Mouse (Mus musculus) heart, embryonic 15.5 days (tissue): ENCODE data around the gene Fscn3. TPM values are rescaled to one million over a fixed set of nuclear protein-coding genes. Genes with fewer than 3 reads are reported as not detected.

Experiments
- ATAC-seq: fragments of 200-750 bp; cut with Nextera tagmentation; replicated peaks from 2 replicates; pipeline ENCODE4 v1.8.0; 2017; ENCODE audit warnings: low read depth, moderate TSS enrichment; ENCODE audit not compliant: insufficient number of reproducible peaks, insufficient read depth, low FRiP score
- H3K27ac ChIP-seq: fragments of 300-500 bp; sonication (generic); 2 replicates; pipeline ENCODE4 v1.5.1; 2015; ENCODE audit warnings: mild to moderate bottlenecking, inconsistent platforms
- H3K27me3 ChIP-seq: fragments of 300-500 bp; sonication (generic); 2 replicates; pipeline ENCODE4 v1.6.1; 2015; ENCODE audit warnings: inconsistent platforms
- H3K36me3 ChIP-seq: fragments of 300-500 bp; sonication (generic); 2 replicates; pipeline ENCODE4 v1.6.1; 2015; ENCODE audit warnings: mild to moderate bottlenecking, inconsistent platforms
- H3K4me1 ChIP-seq: fragments of 300-500 bp; sonication (generic); replicated peaks from 2 replicates; pipeline ENCODE4 v1.6.1; 2015; ENCODE audit warnings: inconsistent platforms
- H3K4me2 ChIP-seq: fragments of 300-500 bp; sonication (generic); 2 replicates; pipeline ENCODE4 v1.6.1; 2015; ENCODE audit warnings: inconsistent platforms, mild to moderate bottlenecking, moderate library complexity
- H3K4me3 ChIP-seq: fragments of 300-500 bp; sonication (generic); 2 replicates; pipeline ENCODE4 v1.5.1; 2015; ENCODE audit warnings: mild to moderate bottlenecking, inconsistent platforms
- H3K9ac ChIP-seq: fragments of 300-500 bp; sonication (generic); 2 replicates; pipeline ENCODE4 v1.6.1; 2015; ENCODE audit warnings: mild to moderate bottlenecking, inconsistent platforms
- H3K9me3 ChIP-seq: fragments of 300-500 bp; sonication (generic); replicated peaks from 2 replicates; pipeline ENCODE4 v1.6.1; 2016; ENCODE audit warnings: inconsistent platforms
- WGBS: fragments of 180-500 bp; shearing (Covaris S2); methylation state at CpG from one replicate; pipeline ENCODE4 v1.1.7; 2015; ENCODE audit warnings: mixed read lengths; 5-methylcytosine and 5-hydroxymethylcytosine counted together
- polyA plus RNA-seq: library from polyadenylated mRNA; unstranded; fragments of >200 nt; fragmentation: Nextera tagmentation; extraction: Ambion mirVana; gene quantifications from 2 replicates; pipeline ENCODE4 v1.2.1, GENCODE M21; 2015

The Fscn3 gene
- polyA plus RNA-seq, 1 experiment from 2014 or later = not detected

DNA sequence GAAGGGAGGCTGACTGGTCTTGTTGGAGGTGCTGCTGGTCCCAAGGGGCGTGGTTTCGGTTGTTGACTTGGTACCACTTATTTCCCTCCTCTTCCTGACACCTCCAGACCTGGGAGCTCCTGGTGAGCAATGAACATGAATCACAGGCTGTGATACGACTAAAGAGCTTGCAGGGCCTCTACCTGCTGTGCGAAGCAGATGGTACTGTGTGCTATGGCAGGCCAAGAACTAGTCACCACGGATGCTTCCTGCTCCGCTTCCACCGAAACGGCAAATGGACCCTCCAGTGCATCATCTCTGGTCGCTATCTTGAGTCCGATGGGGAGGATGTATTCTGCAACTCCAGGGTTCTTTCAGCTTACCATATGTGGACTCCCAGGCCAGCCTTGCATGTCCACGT is 2.3 kb downstream of the Fscn3 start:
- Histone ChIP-seq H3K4me3 (no peak overlapping the region), H3K27ac (no peak overlapping the region), H3K36me3 (peaks cover 14% of the 10 kb centered on the region), H3K27me3 (no peaks in the 10 kb centered on the region), H3K4me1 (peaks cover 6% of the 10 kb centered on the region), H3K4me2 (no peak overlapping the region), H3K9me3 (no peaks in the 10 kb centered on the region), H3K9ac (no peak overlapping the region)
- 81% methylated on average over 11 of the region's 11 CpGs for WGBS
- no peak for ATAC-seq

DNA sequence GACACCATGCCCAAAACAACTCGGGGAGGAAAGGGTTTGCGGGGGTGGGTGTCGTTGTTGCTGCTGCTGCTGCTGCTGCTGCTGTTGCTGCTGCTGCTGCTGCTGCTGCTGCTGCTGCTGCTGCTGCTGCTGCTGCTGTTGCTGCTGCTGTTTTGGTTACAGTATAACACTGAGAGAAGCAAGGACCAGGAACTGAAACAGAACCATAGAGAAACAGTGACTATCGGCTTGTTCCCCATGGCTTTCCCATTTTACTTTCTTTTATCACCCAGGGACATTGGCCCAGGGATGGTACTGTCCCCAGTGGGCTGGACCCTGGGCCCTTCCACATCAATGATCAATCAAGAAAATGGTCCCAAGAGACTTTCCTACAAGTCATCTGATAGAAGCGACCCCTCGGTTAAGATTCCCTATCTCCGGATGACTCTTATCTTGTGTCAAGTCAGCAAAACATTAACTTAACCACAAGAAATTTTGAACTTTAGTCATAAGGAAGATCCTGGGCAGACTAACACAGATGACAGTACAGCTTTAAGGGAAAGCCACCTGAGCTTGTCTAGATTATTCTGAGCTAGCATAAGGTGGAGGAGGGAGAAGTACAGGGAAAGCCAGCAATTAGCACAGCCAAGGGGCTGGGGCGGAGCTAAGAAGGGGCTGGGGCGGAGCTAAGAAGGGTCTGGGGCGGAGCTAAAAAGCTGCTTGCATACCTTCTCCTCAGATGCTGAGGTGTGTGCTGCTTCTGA is 3.4 kb downstream of the Fscn3 start:
- no peaks in the 10 kb centered on the region for H3K9me3 ChIP-seq
- WGBS = 74% methylated on average over 10 of the region's 10 CpGs
- H3K36me3 ChIP-seq = peaks cover 8% of the 10 kb centered on the region
- no peaks in the 10 kb centered on the region; the same call in 1 of the 2 replicates for H3K4me1 ChIP-seq
- H3K4me2 ChIP-seq = no peak overlapping the region
- no peak overlapping the region for H3K27ac ChIP-seq
- H3K9ac ChIP-seq = no peak overlapping the region
- ATAC-seq = no peak
- no peak overlapping the region for H3K4me3 ChIP-seq
- H3K27me3 ChIP-seq = no peaks in the 10 kb centered on the region

DNA sequence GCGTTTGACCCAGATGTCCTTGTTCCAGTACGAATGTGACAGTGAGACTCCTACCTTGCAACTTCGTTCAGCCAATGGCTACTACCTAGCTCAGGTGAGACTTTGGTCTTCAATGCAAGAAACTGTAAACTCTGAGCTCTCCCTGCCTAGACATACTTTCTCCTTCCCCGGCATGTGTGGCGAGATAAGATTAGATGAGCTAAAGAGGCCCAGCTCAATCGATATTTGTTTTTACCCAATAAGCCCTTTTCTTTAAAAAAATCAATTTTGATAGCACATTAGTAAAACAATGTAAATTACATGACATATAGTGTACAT is 3.9 kb downstream of the Fscn3 start:
- no peak overlapping the region for H3K4me2 ChIP-seq
- no peak for ATAC-seq
- H3K4me1 ChIP-seq = no peaks in the 10 kb centered on the region; the same call in 1 of the 2 replicates
- no peaks in the 10 kb centered on the region for H3K9me3 ChIP-seq
- H3K9ac ChIP-seq = no peak overlapping the region
- H3K27me3 ChIP-seq = no peaks in the 10 kb centered on the region
- H3K36me3 ChIP-seq = peaks cover 2% of the 10 kb centered on the region; the same call in 1 of the 2 replicates
- 60% methylated on average over 6 of the region's 6 CpGs for WGBS
- H3K4me3 ChIP-seq = no peak overlapping the region
- no peak overlapping the region for H3K27ac ChIP-seq

DNA sequence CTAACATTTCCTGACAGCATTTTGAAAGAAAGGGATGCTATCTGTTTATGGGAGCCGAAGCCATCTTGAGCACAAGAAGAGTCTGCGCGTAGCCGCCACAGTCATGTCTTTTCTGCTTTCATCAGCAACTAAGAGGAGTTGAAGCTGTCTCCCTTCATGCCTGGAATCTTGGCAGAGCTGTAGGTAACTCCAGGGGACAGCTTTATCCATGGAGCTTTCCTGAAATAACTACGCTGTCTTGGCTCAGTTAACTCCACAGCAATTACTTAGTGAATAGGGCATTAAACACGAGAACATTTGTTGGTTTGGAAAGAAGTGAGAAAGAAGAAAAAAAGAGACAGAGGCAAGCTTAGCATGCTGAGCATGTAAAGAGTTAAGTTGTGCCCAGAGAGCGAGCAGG is 20.3 kb downstream of the Fscn3 start:
- no peak overlapping the region for H3K4me3 ChIP-seq
- H3K27me3 ChIP-seq = peaks cover 35% of the 10 kb centered on the region
- H3K27ac ChIP-seq = no peak overlapping the region
- no peak overlapping the region for H3K9ac ChIP-seq
- no peak overlapping the region for H3K4me2 ChIP-seq
- no peaks in the 10 kb centered on the region for H3K9me3 ChIP-seq
- WGBS = 76% methylated on average over 7 of the region's 7 CpGs
- ATAC-seq = no peak
- H3K36me3 ChIP-seq = no peaks in the 10 kb centered on the region
- no peaks in the 10 kb centered on the region for H3K4me1 ChIP-seq

DNA sequence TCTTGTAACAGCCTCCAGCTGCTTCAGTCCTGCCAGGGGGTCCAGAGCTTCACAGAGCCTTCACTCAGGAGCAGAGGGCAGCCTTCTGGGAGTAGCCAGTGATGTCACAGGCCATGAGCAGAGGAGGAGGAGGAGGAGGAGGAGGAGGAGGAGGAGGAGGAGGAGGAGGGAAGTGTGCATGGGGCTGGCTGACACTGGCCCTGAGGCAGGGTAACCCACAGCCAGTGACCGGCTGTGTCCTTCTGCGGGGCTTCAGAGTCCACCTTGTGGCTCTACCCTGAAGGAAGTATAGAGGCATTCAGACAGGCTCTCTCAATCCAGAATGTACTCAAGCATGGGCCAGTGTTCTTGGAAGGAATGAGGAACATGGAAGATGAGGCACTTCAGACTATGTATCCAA is 21.7 kb downstream of the Fscn3 start, which contains the start of gene Pax4:
Pax4 (minus strand) TSS at position 101 of the 400 bp plus-strand sequence.
- ATAC-seq = no peak
- Histone ChIP-seq H3K9me3 (no peaks in the 10 kb centered on the region), H3K27me3 (peaks cover 39% of the 10 kb centered on the region), H3K4me2 (no peak within 1 kb of the TSS), H3K9ac (no peak within 1 kb of the TSS), H3K27ac (no peak within 1 kb of the TSS), H3K4me1 (no peaks in the 10 kb centered on the region), H3K36me3 (no peaks in the 10 kb centered on the region), H3K4me3 (no peak within 1 kb of the TSS)
- 78% methylated on average over 2 of the region's 2 CpGs for WGBS

DNA sequence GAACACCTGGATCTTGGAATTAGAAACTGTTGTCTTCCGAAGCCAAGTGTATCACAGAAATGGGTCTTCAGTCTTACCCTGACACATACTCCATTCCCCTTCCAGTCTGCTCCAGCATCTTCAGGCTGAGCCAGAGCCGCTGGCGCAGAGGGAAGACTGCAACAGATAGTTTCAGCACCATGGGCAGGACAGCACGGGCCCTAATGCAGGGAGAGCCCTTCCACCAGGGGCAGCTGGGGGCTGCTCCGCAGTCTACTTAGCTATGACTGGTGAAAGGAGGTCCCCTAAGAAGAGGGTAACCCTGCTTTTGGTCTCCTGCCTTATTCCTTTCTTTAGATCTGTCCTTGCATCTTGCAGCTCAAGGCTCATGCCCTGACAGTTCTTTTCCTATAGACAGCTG is 22.9 kb downstream of the Fscn3 start:
- no peak overlapping the region for H3K4me3 ChIP-seq
- WGBS = 9% methylated on average over 5 of the region's 5 CpGs
- no peak overlapping the region for H3K27ac ChIP-seq
- no peaks in the 10 kb centered on the region for H3K4me1 ChIP-seq
- no peak overlapping the region for H3K4me2 ChIP-seq
- ATAC-seq = no peak
- H3K27me3 ChIP-seq = peaks cover 43% of the 10 kb centered on the region
- no peak overlapping the region for H3K9ac ChIP-seq
- H3K36me3 ChIP-seq = no peaks in the 10 kb centered on the region
- H3K9me3 ChIP-seq = no peaks in the 10 kb centered on the region

DNA sequence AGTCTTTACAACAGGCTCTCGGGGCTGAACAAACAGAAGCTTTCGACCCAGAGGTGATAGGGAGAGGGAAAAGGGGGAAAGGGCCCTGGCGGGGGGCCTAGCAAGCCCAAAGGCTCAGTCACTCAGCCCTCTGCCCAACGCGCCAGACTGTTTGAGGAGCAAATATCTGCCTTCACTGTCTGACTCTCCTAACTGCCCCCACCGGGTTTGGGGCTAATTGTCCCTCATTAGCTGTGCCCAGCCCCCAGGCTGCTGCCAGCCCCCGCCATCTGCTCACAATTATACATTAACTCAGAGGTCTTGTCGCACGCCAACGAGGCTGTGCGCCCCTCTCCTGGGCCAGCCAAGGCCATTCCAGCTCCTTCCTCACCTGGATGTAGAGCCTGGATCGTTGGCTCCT is 23.4 kb downstream of the Fscn3 start:
- Histone ChIP-seq H3K27me3 (peaks cover 46% of the 10 kb centered on the region), H3K4me3 (no peak overlapping the region), H3K4me2 (no peak overlapping the region), H3K9me3 (no peaks in the 10 kb centered on the region), H3K4me1 (no peaks in the 10 kb centered on the region), H3K9ac (no peak overlapping the region), H3K27ac (no peak overlapping the region), H3K36me3 (no peaks in the 10 kb centered on the region)
- 2% methylated on average over 12 of the region's 12 CpGs for WGBS
- no peak for ATAC-seq

DNA sequence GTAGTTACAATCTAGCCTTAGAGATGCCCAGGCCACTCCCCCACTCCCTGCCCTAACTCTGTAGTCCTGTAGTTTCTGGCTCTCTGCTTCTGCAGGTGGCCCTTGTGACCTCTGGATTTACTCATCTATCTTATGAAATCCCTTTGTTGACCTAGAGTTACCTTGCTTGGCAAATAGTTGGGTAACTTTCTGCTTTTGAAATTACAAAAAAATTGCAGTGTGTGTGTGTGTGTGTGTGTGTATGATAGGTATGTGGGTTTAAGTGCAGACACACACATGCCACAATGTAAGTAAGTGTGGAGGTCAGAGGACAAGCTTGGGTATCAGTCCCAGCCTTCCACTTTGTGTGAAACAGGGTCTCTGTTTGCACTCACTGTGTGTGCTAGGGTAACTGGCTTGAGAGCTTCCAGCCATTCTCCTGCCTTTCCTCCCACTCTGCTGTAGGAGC is 31.7 kb downstream of the Fscn3 start:
- H3K27ac ChIP-seq = no peak overlapping the region
- H3K36me3 ChIP-seq = no peaks in the 10 kb centered on the region
- no peaks in the 10 kb centered on the region for H3K4me1 ChIP-seq
- H3K27me3 ChIP-seq = peaks cover 7% of the 10 kb centered on the region; the same call in 1 of the 2 replicates
- H3K9me3 ChIP-seq = no peaks in the 10 kb centered on the region
- H3K4me2 ChIP-seq = no peak overlapping the region
- H3K4me3 ChIP-seq = no peak overlapping the region
- no peak for ATAC-seq
- H3K9ac ChIP-seq = no peak overlapping the region

DNA sequence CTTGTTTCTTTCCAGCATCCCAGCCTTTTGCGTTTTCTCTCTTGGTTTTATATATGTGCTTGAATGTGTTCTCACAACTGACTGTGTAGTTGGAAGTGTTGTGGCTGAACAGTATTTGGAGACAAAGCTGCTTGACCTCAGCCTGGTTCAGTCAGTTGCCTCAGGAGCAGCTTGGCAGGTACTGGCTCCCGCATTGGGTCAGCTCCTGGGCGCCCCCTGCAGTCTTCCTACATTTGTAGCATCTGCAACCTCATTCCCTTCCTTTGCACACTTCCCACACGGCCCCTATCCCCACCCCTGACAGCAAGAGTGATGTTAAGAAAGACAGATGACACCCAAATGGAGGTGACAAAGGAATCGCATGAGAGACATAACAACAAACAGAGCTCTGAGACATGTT is 32.9 kb downstream of the Fscn3 start:
- H3K9me3 ChIP-seq = no peaks in the 10 kb centered on the region
- H3K27me3 ChIP-seq = 0 out of 2 replicates have a peak, but pooled peaks cover 2% of the 10 kb centered on the region
- no peaks in the 10 kb centered on the region for H3K4me1 ChIP-seq
- no peak overlapping the region for H3K9ac ChIP-seq
- no peak overlapping the region for H3K27ac ChIP-seq
- H3K4me2 ChIP-seq = no peak overlapping the region
- no peak for ATAC-seq
- H3K4me3 ChIP-seq = no peak overlapping the region
- 3% methylated on average over 5 of the region's 5 CpGs for WGBS
- no peaks in the 10 kb centered on the region for H3K36me3 ChIP-seq

DNA sequence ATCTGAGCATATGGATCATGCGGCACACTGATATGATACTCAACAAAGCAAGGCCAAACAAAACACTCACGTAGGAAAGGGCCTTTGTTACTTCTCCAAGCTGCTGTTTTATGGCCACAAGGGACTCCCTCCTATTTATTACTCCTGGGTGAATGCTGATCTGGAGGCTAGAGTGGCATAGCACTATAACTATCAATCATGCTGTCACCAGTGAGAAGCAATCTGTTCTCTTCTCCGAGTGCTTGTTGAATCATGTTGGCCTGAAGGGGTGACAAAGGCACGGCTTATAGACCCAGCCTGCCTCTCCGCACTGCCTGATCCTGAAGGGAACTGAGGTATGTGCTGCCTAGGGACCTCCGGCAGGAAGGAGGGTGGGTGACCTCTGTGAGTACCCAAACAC is 37.0 kb downstream of the Fscn3 start:
- 48% methylated on average over 6 of the region's 6 CpGs for WGBS
- H3K4me2 ChIP-seq = no peak overlapping the region
- H3K4me1 ChIP-seq = no peaks in the 10 kb centered on the region
- no peak overlapping the region for H3K27ac ChIP-seq
- no peak overlapping the region for H3K4me3 ChIP-seq
- no peak overlapping the region for H3K9ac ChIP-seq
- H3K27me3 ChIP-seq = no peaks in the 10 kb centered on the region
- no peaks in the 10 kb centered on the region for H3K36me3 ChIP-seq
- H3K9me3 ChIP-seq = no peaks in the 10 kb centered on the region
- ATAC-seq = no peak

DNA sequence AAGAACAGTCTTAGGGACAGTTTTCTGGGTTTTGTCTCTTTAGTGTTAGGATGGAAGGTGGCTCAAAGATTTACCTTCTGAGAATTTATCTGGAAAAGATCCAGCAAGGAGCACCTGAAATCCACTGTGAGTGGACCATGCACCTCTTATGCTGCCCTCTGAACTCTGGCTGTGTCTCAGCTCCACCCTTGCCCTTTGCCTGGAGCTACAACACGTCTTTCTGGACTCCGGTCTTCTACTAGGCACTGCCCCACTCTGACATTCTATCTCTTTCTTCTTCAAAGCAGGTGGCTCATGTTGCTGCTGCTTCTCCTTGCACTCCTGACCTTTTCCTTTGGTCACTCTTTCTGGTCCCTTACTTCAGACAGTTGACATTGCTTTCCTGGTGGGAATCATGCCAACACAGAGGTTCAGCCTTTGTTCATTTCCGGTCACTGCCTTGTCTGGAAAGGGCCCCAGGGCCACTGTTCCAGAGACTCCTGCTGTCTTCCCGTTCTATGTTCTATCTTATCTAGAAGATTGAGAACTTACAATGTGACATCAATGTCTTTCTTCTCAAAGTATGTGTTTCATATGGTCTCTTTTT is 42.5 kb downstream of the Fscn3 start:
- Histone ChIP-seq H3K9me3 (no peaks in the 10 kb centered on the region), H3K4me1 (no peaks in the 10 kb centered on the region), H3K9ac (no peak overlapping the region), H3K4me2 (no peak overlapping the region), H3K27me3 (no peaks in the 10 kb centered on the region), H3K36me3 (no peaks in the 10 kb centered on the region), H3K4me3 (no peak overlapping the region), H3K27ac (no peak overlapping the region)
- no peak for ATAC-seq
- 48% methylated on average over 4 of the region's 4 CpGs for WGBS

DNA sequence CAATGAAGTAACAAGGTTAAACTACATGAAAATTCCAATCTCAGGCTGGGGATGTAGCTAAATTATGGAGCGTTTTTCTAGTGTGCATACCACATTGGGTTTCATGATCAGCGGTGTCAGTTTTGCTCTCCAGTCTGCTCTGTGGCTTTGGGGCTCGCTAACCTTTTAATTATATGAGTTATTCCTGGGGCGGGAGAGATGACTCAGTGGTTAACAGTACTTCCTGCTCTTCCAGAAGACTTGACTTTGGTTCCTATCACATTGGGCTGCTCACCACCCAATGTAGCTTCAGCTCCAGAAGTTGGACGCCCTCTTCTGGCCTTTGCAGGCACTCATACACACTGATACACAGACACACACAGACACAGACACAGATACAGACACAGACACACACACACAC is 43.0 kb downstream of the Fscn3 start:
- WGBS = 68% methylated on average over 5 of the region's 5 CpGs
- H3K9ac ChIP-seq = no peak overlapping the region
- no peaks in the 10 kb centered on the region for H3K4me1 ChIP-seq
- no peak overlapping the region for H3K4me2 ChIP-seq
- H3K9me3 ChIP-seq = no peaks in the 10 kb centered on the region
- H3K27ac ChIP-seq = no peak overlapping the region
- no peak overlapping the region for H3K4me3 ChIP-seq
- no peaks in the 10 kb centered on the region for H3K36me3 ChIP-seq
- no peak for ATAC-seq
- H3K27me3 ChIP-seq = no peaks in the 10 kb centered on the region
